Mouse (Mus musculus): ENCODE results near the gene Krt7.
A peak's percentile ranks its signal among the peaks of the same experiment; 100 is the strongest.

The Krt7 gene

GRCm38 (mm10) chr15:101410775-101411174 lies at the start of gene Krt7:
TSS of gene Krt7 (plus strand) at chr15:101411043.
- no peak for DNase-seq

GRCm38 (mm10) chr15:101362393-101363010 lies 48.3 kb upstream of the Krt7 start:
- DNase-seq: no peak

GRCm38 (mm10) chr15:101363933-101364332 lies 46.9 kb upstream of the Krt7 start:
- no peak for DNase-seq

- no peak for DNase-seq
Measured at GRCm38 (mm10) chr15:101364425-101364824, 46.4 kb upstream of the Krt7 start.

GRCm38 (mm10) chr15:101364891-101365671 lies 45.8 kb upstream of the Krt7 start:
- DNase-seq: no peak

- DNase-seq: no peak
Measured at GRCm38 (mm10) chr15:101365721-101366120, 45.1 kb upstream of the Krt7 start.

- no peak for DNase-seq
Measured at GRCm38 (mm10) chr15:101366482-101366881, 44.4 kb upstream of the Krt7 start.

GRCm38 (mm10) chr15:101366926-101367325 lies 43.9 kb upstream of the Krt7 start:
- no peak for DNase-seq

- DNase-seq: no peak
Measured at GRCm38 (mm10) chr15:101367497-101367896, 43.3 kb upstream of the Krt7 start.

- no peak for DNase-seq
Measured at GRCm38 (mm10) chr15:101368015-101368414, 42.8 kb upstream of the Krt7 start.

GRCm38 (mm10) chr15:101368502-101369381 lies 42.1 kb upstream of the Krt7 start:
- no peak for DNase-seq

GRCm38 (mm10) chr15:101369382-101370100 lies 41.3 kb upstream of the Krt7 start:
- DNase-seq: no peak

GRCm38 (mm10) chr15:101370101-101370911 lies 40.5 kb upstream of the Krt7 start, which contains the start of gene Krt80:
TSS of gene Krt80 (minus strand) at chr15:101370162.
- peak; percentile 26 for DNase-seq

- no peak for DNase-seq
Measured at GRCm38 (mm10) chr15:101371141-101371985, 39.5 kb upstream of the Krt7 start.

GRCm38 (mm10) chr15:101372131-101372977 lies 38.5 kb upstream of the Krt7 start:
- no peak for DNase-seq

GRCm38 (mm10) chr15:101373286-101373898 lies 37.5 kb upstream of the Krt7 start:
- no peak for DNase-seq

- DNase-seq: no peak
Measured at GRCm38 (mm10) chr15:101374879-101375278, 36.0 kb upstream of the Krt7 start.

GRCm38 (mm10) chr15:101375956-101376775 lies 34.7 kb upstream of the Krt7 start:
- DNase-seq: no peak

- no peak for DNase-seq
Measured at GRCm38 (mm10) chr15:101376776-101377061, 34.1 kb upstream of the Krt7 start.

Measured in right cerebral cortex, postnatal 4 days (tissue).